Mouse (Mus musculus): ENCODE results near the gene Rapgef1.

Rapgef1 gene

DNA sequence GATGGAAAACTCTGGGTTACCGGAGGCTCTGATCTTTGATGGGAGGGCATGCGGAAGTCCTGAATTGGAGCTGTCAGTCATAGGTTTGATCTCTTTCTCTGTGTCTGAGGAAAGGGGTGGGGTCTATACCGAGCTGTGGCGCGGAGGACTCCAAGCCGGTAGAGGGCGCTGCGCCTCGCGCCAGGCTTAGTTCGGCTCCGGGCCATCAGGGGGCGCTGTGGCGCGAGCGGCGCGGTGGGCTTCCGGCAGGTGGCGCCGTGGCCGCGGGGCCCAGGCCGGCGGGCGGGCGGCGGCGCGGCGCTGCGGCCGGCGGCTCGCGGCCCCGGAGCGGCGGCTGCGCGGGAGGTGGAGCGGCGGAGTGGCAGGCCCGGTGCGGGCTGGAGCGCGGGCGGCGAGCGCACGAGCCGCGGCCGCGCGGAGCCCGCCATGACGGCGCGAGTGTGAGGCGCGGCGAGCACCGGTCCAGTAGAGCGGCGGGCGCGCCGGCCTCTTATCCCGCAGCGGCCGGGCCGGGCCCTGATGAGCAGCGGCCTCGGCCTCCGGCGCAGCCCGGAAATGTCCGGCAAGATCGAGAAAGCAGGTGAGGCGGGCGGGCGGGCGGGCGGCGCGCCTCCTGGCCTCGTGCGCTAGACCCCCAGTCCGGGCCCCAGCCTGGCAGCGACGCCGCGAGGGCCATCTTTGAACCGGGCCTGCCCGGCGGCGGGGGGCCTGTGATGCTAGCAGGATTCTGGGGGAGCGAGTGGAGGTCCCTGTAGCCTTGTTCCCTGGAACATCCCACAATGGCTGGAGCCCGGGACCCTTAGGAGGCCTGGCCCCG, at the start of gene Rapgef1:
Gene Rapgef1, plus strand, starts transcription at position 237 of the 817 bp plus-strand sequence.
- DNase-seq = peak; percentile 86

DNA sequence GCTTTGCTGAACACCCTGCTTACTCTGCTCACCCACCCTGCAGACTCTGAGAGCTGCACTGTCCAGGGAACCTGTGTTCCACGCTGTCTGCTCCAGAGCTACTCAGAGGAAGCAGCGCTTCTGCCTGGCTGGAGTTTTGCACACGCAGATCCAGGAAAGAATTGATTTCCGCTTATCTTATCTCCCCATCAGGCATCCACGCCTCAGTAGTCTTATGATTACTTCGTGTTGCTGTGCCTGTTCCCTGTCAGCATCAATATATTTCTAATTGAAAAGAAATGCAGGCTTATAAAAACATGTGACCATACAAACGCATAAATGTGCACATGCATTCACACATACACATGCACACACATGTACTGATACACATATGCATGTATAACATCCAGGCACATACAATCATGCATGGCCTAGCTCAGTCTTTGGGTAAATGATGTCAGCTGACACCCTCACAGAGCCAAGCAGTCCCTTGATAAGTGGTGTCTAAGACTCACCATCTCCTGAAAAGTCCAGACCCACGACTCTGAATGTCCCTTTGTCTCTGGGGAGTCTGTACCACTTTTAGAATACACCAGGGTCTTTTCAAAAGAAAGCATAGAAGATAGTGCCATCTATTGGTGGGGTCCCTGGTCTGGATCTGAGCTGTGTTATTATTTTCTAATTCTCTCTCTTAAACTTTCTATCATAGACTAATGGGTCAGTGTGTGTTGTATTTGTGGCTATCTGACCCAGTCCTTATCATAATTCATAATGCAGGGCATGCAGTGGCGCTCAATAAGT, 47.4 kb upstream of the Rapgef1 start:
- DNase-seq = no peak

DNA sequence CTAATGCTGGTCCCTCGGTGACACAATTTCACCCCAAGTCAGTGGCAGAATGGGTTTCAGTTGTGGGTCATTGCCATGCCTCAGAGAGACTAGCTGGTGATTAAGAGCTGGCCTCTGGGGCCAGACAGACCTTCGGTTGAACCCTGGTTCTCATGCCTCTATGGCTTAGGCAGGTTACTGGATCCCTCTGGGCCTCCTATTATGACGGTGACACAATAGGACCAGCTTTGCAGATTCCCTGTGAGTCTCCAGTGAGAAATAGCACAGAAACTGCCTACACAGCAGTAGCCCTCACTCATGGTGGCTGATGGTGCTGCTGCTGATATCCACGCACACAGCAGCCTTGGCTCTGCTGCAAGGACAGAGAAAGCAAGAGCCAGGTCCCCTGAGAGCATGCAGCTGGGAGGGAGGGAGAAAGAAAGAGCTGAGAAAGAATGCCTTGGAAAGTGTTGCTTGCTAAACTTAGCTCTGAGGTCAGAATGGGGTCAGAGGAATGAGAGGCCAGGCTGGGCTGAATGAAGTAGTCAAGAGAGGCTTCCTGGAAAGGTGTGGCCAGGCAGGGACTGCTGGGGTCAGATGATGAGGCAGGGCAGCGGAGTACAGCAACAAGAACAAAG, 46.6 kb upstream of the Rapgef1 start:
- DNase-seq = peak; percentile 39

DNA sequence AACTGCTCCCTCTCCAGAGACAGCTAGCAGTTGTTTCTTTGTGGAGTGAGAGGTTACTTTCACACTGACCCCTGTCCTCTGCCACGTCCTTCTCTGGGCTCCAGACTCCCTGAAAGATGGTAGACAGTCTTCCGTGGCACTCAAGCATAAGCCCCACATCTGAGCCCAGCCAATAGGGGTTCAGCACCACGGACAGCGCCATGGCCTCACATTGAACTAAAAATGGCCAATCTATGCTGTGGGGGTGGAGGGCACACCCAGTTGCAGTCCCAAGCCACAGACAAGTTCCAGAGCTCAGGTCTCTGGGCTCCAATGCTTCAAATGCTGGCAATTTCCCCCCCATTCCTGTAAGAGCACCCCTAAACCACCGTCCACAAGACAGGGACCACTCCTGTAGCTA, 45.9 kb upstream of the Rapgef1 start:
- DNase-seq = peak; percentile 91

- peak; percentile 71 for DNase-seq
Observed at GRCm38 (mm10) chr2:29574187-29574586, 45.3 kb upstream of the Rapgef1 start.

GRCm38 (mm10) chr2:29582415-29582814, 37.1 kb upstream of the Rapgef1 start:
- peak; percentile 86 for DNase-seq

DNA sequence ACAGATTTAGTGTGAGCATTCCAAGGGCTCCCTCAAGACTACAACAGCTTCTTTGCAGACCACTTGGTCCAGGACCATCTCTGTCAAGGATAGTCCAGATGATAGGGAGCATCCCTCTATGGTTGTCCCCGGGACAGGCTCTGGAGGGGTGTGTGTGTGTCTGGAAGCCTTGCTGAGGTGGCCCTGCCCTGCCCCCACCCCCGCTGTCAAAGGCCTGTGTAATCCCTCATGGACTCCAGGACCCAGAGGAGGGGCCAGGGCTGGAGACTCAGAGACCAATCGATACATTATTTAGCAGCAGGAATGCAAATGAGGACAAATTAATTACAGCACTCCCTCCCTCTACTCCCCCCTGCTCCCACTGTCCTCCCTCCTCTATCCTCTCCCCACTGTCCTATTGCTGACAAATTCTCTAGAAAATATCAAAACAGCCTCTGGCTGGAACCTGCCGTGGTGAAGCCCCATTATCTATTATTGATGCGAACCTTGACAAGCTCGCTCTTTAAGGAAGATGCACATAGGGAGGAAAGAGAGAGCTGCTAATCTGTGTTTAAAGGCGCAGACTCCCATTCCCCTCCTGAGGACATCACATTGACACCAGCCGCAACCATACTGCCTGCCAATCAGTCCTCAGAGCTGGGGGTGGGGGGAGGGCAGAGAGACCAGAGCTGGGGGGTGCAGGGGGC, 33.4 kb upstream of the Rapgef1 start:
- DNase-seq = no peak

DNA sequence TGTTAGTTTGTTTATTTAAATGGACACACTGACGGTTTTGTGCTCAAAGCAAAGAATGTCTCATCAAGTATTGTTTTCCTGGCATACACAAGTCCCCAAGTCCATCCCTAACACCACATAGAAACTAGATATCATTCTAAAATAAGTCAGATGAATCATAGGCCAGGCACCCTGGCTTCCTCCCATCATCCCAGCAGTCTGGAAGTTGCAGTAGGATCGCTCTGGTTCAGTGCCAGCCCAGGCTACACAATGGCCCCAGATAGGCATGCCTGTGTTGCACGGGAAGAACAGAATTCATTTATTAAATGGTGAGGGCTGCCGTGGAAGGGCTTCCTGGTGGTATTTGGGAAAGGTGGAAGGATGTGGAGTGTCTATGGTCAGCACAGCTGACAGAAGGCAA, 31.5 kb upstream of the Rapgef1 start:
- DNase-seq = no peak

- peak; percentile 70 for DNase-seq
Observed at GRCm38 (mm10) chr2:29589266-29589665, 30.3 kb upstream of the Rapgef1 start.

DNA sequence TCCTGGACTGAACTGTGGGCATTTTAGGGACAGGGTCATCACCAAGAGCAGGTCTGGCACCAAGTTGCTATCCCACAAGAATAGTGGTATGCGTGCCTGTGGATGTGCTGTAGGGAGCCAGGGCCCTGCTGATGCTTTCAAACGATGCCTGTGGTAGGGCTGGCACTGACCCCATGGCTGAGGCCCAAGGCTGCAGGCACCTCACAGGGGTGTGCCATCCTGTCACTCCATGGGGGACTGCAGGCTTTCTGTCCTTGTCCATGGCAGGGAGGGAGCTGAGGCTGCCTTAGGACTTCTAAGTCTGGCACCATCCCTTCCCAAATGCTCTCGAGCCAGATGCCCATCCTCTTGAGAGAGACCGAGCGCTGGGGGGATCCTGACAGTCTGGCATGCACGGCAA, 27.9 kb upstream of the Rapgef1 start:
- DNase-seq = no peak

GRCm38 (mm10) chr2:29592537-29592936, 27.0 kb upstream of the Rapgef1 start:
- DNase-seq = no peak

- peak; percentile 85 for DNase-seq
Observed at GRCm38 (mm10) chr2:29603930-29604329, 15.6 kb upstream of the Rapgef1 start.

- DNase-seq = no peak
Observed at GRCm38 (mm10) chr2:29605591-29605990, 13.9 kb upstream of the Rapgef1 start.

GRCm38 (mm10) chr2:29606460-29606859, 13.1 kb upstream of the Rapgef1 start:
- no peak for DNase-seq

DNA sequence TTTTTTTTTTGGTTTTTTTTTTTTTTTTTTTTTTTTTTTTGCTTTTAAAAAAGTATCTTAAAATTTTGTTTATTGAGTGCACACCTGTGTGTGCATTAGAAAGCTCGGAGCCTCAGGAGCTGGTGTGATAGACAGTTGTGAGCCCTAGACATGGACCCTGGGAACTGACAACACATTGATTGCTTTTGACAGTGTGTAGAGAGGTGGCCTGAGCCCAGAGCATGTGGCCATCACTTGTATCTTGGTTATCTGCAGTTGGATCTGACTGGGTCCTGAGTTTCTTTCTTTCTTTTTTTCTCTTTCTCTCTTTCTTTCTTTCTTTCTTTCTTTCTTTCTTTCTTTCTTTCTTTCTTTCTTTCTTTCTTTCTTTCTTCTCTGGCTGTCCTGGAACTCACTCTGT, 2.2 kb upstream of the Rapgef1 start:
- no peak for DNase-seq

- no peak for DNase-seq
Observed at GRCm38 (mm10) chr2:29618926-29619483, 515 bp upstream of the Rapgef1 start.

DNA sequence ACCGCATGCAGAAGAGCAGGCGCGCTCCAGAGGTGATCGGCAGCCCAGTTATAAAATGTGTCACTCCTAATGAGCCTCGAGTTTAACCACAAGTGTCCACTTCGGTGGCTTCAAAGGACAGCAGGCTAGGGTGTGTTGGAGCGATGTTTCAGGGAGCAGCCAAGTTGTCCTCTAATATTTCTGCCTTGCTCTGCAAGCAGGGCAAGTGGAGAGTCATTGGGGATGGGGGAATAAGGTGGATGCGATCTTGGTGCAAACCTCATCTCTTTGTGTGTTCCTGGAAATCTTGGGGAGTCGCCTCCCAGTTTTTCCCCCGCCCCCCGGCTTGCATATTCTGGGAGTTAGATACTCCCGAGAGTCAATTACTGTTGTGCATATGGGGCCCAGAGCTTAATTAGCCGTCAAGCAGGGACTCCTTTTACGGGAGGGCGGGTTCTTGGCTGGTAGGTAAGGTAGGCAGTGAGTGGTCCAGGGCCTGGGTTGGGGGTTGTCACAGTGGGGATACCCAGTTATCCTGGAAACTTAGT, 844 bp downstream of the Rapgef1 start:
- no peak for DNase-seq

DNA sequence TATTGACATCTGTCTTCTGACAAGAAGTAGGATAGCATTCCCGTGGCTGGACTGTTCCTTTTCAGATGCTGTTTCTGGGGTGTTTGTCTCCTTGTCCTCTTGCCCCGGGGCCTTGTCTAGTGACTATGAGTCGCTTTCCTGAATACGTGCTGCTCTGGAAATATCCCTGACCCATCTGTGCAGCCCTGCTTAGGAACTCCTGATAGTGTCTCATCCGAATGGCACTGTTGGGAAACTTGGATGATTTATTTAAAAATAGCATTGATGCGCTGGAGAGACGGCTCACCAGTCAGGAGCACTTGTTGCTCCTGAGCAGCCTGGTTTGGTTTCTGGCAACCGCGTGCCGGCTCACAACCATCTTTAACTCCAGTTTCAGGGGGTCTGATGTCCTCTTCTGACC, 1.6 kb downstream of the Rapgef1 start:
- no peak for DNase-seq

- DNase-seq = no peak
Observed at GRCm38 (mm10) chr2:29621636-29622035, 2.1 kb downstream of the Rapgef1 start.

DNA sequence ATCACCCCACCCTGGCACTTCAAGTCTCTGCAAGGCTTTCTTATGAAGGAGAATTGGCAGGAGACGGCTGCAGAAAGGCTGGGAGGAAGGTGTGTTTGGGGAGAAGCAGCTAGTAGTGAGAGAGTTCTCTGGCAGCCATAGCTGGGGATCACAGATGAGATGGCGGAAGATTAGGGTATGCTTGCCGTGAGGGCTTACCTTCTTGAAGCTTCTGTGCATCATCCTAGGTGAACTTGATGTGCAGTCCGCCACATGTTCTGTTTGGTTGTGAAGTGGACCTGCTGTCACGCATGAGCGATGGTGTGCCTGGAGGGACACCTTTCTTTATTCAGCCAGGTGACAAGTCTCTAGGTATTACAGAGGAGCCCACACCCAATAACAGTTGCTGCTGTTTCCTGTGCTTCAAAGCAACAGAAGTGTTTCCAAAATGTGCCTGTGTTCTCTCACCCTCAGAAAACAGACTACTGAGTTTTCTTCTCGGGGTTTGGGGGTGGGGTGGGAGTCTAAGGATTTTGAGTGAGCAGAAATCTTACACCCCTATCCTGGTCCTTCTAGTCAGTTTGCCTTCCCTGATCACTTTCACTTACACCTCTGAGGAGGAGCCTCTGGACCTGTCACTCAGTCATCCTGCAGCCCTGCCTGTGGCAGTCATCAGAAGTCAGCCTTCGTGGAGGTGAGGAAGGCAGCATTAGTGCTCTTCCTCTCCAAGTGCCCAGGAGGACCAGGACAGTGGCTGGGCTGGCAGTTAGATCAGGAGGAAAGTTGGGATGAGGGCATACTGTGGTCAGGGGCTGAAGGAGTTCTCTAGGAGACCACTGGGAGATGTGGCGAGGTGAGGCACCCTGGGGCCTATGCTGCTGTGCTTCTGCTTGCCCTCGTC, 2.8 kb downstream of the Rapgef1 start:
- DNase-seq = no peak
